Mouse (Mus musculus) thymus, postnatal 14 days (tissue): ENCODE measurements around the gene Chil1.

Experiments used
- DNase-seq: peaks from one replicate; pipeline ENCODE4 v3.0.0; 2021

Gene Chil1

DNA sequence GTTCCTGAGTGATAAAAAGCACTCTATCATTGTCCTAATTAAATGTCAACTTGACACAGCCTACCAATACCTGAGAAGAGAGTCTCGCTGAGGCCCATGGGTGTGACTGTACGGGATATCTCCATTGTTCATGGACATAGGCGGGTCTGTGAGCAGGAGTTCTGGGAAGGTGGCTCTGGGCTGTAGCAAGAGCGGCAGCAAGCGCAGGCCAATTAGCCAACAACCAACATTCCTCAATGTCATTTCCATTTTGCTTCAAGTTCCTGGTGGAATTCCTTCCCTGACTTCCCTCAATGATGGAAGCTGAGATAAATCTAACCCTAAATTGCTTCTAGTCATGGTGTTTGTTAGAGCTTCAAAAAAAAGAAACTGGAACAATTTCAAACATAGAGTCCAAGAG lies 4.0 kb upstream of the Chil1 start:
- DNase-seq: no peak

DNA sequence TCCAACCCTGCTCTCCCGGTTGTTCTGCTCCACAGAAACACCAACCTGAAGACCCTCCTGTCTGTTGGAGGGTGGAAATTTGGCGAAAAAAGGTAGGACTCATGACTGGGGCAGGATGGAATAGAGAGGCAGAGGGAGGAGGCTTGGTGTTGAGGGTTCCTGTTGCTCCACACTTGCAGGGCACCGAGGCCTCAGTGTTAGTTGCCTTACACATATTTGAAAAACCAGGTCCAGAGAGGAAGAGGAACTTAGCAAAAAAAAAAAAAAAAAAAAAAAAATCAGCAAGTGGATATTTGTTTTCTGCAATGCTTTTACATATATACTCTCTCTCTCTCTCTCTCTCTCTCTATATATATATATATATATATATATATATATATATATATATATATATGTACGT lies 2.1 kb downstream of the Chil1 start:
- no peak for DNase-seq

DNA sequence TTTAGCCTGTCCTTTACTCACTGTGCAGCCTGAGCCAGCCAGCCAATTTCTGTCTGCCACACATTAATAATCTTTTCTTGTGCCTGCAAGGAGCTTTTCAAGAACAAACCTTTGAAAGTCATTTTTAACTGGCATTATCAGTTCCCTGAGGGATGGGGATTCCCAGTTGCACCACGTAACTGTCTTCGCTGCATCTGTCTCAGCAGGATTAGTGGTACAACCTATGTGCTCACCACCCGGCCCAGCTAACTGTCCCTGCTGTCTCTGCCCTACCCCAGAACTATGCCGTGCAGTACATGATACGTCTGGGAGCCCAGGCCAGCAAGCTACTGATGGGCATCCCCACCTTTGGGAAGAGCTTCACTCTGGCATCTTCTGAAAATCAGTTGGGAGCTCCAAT lies 6.2 kb downstream of the Chil1 start:
- no peak for DNase-seq

GRCm38 (mm10) chr1:134188989-134189729 lies 7.2 kb downstream of the Chil1 start:
- DNase-seq: peak; percentile 40

DNA sequence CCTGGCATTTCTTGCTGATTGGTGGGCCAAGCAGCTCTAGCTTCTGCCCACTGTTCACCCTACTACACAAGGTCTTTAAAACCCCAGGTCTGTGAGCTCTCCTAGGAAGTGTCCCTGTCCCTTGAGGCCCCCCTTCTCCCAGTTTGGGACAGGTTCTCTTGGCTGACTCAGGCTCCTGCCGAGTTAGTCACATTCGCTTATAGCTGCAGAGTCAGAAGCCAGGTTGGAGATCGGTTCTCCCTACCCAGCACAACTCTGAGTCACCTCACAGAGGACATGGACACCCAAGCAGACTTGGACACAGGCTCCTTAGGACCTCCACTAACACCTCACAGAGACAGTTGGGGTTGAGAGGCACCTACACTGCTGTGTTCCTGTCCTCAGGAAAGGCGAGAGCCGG lies 9.2 kb downstream of the Chil1 start:
- no peak for DNase-seq

GRCm38 (mm10) chr1:134192024-134192423 lies 10.0 kb downstream of the Chil1 start:
- no peak for DNase-seq

DNA sequence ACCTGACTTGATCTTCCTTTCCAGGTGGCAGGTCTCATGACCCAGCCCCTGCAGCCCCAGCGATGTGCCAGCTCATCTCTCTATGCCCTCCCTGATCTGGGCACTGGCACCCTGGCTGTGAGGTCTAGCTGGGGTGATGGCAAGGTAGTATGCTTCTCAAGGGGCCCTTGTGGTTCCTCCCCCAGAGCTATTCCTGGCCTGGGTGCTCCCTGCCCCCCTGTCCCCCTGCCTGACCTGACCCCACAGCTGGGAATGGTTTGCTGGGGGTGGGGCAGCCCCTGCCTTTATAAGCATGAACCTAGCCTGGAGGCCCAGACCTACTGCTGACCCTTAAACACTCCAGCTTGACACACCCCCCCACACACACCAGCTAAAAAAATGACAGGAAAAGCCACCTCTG lies 11.2 kb downstream of the Chil1 start, which contains the start of gene Mybph:
TSS of gene Mybph (plus strand) at position 323 of the 400 bp plus-strand sequence.
- no peak for DNase-seq

- no peak for DNase-seq
Observed at GRCm38 (mm10) chr1:134193674-134194197, 11.8 kb downstream of the Chil1 start.

DNA sequence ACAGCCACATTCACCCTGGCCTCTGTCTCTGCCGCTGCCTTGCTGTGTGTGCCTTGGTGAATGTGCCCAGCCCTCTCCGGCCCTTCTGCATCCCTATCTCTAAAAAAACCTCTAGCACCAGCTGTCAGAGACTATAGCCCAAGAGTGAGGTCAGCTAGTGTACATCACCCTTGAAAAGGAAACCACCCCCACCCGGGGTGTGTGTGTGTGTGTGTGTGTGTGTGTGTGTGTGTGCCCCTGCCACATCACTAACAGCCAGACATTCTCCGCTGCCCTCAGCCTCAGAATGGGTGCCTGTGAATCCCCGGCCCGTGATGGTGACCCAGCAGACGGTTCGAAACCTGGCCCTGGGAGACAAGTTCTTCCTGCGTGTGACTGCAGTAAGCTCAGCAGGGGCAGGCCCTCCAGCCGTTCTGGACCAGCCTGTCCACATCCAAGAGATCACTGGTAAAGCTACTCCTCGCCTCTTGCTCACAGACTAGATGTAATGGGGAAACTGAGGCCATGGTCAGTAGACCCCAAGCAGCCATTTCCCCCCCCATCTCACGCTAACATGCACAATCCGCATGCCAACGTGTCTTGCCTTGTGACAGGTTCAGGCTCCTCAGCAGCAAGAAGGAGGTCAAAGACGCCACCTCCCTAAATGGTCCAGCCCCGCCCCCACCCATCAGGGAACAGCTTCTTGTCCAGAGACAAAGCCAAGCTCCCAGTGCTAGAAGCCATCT lies 12.5 kb downstream of the Chil1 start:
- DNase-seq: no peak

- DNase-seq: no peak
Observed at GRCm38 (mm10) chr1:134195117-134195516, 13.1 kb downstream of the Chil1 start.

- peak; percentile 6 for DNase-seq
Observed at GRCm38 (mm10) chr1:134195571-134195970, 13.6 kb downstream of the Chil1 start.

GRCm38 (mm10) chr1:134195979-134196378 lies 14.0 kb downstream of the Chil1 start:
- no peak for DNase-seq

DNA sequence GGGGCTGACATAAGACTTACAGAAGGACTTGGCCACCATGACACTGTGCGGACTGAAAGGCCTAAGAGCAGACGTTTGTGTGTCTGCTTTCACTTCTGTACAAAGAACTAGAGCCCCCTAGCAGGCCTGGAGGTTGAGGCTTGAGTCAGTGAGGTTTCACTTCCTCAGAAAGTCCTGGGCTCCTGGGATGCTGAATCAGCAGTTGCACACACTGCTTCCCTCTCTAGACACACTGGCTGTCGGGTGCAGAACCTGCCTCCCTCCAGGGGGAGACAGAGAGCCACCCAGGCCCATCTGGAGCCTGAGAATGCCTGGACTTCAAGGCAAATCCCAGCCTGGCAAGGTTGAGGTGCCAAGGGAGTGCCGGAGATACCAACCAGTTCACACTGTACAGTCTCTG lies 14.4 kb downstream of the Chil1 start:
- peak; percentile 55 for DNase-seq

GRCm38 (mm10) chr1:134197325-134197982 lies 15.5 kb downstream of the Chil1 start:
- no peak for DNase-seq

DNA sequence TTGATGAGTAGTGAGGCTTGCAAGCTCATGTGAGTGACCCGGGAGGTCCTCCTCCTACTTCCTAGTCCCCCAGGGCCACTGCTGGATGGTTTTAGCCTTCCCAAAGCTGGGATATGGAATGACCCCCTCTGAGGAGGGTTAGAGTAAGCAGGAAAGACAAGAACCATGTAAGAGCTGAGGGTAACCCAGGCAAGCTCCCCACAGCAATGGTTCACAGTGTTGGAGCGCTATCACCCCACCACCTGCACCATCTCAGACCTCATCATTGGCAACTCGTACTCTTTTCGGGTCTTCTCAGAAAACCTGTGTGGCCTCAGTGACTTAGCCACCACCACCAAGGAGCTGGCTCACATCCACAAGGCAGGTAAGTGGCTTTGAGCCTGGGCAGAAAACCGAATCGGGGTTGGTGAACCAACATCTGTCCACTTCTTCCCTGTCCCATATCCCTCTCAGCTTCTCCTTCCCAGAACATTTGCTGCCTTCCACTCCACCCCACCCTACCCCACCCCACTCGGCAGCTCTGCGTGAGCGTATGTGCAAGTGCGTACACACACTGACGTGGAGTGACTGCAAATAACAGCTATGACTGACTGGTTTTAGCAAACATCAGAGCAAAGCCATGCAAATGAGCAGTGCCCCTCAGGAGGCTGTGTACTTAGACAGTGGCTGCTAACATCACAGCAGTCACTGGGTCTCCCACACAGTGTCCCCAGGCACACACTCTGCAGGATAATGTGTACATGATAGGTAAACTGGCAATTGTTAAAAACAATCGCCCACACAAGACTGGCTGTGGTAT lies 16.4 kb downstream of the Chil1 start:
- no peak for DNase-seq

- no peak for DNase-seq
Observed at GRCm38 (mm10) chr1:134200481-134200880, 18.5 kb downstream of the Chil1 start.

GRCm38 (mm10) chr1:134200998-134201686 lies 19.2 kb downstream of the Chil1 start:
- no peak for DNase-seq

GRCm38 (mm10) chr1:134201751-134202420 lies 19.9 kb downstream of the Chil1 start:
- DNase-seq: peak; percentile 28

DNA sequence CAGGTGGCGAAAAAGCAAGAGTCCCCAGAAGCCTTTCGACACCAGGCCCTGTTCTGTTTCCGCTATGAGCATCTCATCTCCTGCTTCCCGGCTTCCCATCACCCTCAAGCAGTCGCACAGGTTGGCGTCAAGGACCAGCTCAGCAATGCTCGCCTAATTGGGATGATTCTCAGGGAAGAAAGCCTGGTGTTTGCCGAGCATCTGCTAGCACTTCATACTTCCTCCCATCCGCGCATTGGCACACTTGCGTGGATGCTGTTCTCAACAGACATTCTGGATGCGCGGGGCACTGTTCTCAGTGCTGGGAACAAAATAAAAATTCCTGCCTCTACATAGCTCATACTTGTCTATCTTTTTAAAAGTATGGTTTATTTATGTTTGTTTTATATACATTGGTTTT lies 22.3 kb downstream of the Chil1 start:
- no peak for DNase-seq

DNA sequence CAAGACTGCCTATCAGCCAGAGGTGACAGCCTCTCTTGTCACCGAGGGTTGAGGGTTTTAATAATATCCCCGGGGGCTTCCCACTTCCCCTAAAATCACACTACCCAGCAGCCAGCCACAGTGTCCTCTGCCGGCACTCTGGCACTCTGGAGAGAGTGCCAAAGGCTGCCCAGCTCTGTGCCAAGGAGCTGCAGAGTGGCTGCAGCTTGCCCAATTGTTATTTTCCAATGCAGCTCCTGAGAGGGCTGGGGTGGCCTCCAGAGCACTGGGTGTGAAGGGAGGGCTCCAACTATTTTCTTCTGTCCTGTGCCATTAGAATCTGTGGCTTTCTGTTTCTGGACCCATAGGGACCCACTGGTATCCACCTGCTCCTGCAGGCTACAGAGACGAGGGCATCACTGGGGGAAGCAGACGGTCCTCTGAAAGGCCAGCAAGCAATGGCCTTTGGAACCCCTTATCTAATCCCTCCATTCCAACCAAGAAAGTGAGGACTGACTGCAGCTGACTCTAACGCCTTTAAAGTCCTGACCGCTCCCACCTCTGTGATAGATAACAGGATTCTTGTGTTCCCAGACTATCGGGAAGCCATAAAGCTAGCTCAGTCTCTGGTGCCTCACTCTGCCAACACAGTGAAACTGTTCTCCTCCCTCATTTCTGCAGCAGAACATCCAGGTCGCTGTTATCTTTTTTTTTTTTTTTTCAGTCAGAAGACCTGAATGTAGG lies 23.5 kb downstream of the Chil1 start:
- no peak for DNase-seq

DNA sequence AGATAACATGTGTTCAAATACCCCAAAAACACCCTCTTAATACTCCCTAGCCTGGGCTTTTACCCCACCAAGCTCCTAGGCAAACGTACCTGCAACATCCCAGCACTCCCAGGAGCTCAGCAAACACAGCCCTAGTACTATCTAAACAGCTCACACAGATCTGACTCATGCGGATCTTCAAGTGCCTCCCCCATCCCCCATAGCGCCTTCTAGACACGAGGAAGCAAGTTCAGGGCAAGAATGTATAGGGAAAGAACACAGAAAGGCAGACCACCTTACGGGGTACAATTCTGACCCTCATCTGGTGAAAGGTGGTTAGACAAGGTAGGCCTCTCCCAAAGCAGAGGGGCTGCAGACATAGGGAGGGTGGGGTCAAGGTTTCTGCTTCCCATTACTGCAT lies 24.1 kb downstream of the Chil1 start:
- DNase-seq: no peak
